Mouse (Mus musculus) frontal cortex, adult 2 months (tissue): ENCODE results near the gene Myt1l. TPM values are rescaled to one million over a fixed set of nuclear protein-coding genes. Genes with fewer than 3 reads are reported as not detected.

Source experiments
- DNase-seq, 2 experiments: peaks; one replicate each; pipeline ENCODE4 v3.0.0; 2022; ENCODE audit warnings: low spot score in 1 of 2; ENCODE audit errors: extremely low spot score in 1 of 2
- polyA plus RNA-seq: library from polyadenylated mRNA; depleted of rRNA; stranded (reverse); fragments of >200 nt; gene quantifications from 2 replicates; pipeline ENCODE4 v1.2.3, GENCODE M21; 2012

Myt1l gene
- polyA plus RNA-seq, 1 experiment = 82.4 TPM

GRCm38 (mm10) chr12:29795107-29795673 lies 267.0 kb downstream of the Myt1l start:
- no peak for DNase-seq

DNA sequence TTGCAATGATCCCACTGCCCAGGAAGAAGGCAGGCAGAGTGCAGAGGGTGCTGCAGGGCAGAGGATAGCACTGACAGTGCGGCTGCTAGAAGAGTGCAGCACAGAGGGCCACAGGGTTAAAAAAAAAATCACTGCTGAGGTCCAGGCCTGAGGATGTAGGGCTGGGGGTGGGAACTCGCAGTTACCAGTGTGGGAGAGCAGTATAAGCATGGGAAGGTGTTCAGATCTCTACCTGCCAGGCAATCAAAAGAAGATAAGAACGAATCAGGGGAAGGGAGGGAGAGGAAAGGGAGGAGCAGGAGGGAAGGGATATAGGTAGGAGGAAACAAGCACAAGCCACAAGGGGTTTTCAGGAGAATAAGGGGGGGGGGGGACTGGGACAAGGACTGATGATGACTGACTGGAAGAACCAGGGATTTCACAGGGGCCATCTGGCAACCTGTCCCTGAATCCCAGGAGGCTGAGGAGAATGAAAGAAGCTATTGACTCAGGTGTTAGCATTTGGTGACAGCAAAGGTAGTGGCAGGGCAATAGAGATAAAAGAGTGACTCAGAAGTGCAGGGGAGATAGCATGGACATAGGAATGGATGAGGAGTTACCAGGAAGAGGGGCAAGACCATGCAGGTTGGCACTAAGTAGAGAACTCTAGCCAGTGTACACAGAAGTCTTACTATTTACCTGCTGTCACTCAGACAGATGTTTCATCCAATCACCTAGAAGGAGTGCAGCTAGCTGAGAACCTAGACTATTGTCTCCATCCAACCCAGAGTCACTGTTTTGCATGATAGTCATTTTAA lies 270.6 kb downstream of the Myt1l start:
- no peak for DNase-seq

DNA sequence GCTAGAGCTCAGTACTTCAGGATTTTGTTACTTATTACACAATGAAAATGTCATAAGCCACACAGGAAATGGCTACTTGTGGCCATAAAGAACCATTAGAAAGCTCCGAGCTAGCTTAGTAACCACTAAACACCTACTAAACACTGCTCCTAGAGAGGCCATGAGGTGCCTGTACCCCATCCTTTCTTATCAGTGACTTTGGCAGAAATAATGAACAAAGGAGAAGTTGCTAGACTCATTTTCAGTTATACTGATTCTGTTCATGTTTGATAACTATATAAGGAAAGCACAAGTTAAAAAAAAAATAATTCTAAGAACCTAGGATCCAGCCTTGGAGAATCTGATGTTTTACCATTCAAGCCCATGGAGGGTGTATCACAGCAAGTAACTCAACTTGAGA lies 278.2 kb downstream of the Myt1l start:
- no peak for DNase-seq

DNA sequence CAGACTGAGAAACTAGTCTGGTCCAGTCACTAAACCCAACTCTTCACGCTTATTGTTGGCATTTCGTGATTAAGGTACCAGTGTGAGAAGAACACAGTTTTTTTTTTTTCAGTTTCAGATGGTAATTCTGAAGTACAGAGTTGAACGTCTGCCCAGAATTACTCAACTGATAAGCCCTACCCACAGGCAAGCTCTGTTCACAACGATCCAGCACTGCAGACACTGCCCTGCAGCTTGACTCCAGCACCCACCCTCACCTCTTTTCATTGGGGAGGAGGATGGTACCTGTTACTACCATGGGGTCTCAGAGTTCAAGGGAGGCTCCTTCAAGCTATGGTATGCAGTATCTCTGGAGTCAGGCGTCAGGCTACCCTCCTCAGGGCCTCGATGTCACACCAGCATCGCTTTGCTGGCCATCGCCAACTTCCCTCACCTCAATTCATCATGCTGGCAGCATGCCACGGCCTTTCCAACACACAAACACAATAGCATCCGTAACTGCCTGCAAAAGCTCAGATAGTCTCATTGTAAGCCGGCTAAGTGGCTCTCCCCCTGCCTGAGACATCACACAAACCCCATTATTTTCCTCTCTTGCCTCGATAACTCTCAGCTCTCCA lies 281.5 kb downstream of the Myt1l start:
- peak in 1 of 2 experiments; percentile 51 for DNase-seq

GRCm38 (mm10) chr12:29815466-29815865 lies 287.3 kb downstream of the Myt1l start:
- DNase-seq = no peak

- DNase-seq = no peak
Observed at GRCm38 (mm10) chr12:29816130-29816529, 287.9 kb downstream of the Myt1l start.

- no peak for DNase-seq
Observed at GRCm38 (mm10) chr12:29816761-29817160, 288.6 kb downstream of the Myt1l start.

DNA sequence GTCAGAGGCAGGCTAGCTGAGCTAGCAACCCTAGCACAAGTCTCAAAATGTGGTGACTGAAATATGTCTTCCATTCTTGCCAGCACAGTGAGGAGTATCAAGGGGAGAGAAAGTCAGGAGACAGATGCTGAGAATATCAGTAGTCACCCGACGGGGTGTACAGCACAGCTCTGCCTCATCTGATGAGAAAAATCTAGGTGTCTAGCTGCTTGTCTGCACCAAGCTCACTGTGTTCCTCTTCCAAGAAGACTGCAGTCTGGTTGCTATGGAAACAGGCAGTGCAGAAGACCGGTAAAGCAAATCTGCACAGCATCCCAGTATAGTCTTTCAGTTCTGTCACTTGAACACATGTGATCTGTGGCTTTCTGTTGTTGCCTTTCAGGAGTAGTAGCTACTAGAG lies 294.0 kb downstream of the Myt1l start:
- DNase-seq = peak; percentile 76 to 80

DNA sequence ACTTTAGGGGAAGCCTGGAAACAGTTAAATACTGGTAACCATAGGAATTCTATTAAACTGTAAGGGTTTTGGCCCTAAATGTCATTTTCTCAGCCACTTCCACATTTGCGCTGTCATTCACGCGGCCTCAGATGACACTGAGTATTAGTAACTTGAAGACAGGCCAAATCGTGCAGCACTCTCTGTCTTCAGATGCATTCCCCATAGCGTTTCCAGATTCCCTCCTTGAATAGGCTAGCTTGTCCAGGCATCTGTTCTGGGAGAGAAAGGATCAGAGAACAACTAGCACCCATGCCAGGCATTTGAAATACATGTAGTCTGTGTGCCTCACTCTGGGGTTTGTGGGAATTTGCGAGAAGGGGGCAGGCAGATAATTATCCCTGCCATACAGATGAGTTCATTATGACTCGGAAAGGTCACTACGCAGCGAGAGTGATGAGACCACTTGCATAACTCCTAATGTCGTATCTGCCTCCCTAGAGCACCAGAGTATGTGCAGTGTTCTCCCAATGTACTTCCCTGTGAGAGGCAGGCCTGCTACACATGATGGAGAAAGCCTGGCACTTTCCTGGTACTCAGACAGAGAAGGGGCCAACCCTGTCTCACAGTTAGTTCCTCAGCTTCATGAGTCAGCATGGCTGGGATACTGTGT lies 295.7 kb downstream of the Myt1l start:
- DNase-seq = no peak

- no peak for DNase-seq
Observed at GRCm38 (mm10) chr12:29830571-29830970, 302.4 kb downstream of the Myt1l start.

- no peak for DNase-seq
Observed at GRCm38 (mm10) chr12:29831356-29831755, 303.2 kb downstream of the Myt1l start.

- peak in 1 of 2 experiments; percentile 78 for DNase-seq
Observed at GRCm38 (mm10) chr12:29837301-29837791, 309.2 kb downstream of the Myt1l start.

GRCm38 (mm10) chr12:29838421-29838820 lies 310.2 kb downstream of the Myt1l start:
- peak in 1 of 2 experiments; percentile 50 for DNase-seq

DNA sequence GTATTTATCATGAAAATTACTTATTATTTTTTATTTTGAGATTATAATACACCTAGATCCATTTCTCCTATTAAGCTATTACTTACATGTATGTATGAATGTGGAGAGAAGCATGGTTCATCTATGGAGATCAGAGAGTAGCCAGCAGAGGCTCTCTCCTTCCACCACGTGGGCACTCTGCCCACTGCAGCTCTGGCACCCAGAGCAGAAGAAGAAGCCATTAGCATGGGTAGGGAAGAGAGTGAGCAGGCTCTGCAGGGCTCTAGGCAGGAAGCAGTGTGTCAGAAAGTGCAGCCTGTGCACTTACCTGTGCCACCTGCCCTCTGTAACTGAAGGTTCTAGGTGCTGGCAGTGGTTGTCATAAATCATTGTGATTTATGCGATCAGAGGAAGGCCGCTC lies 321.8 kb downstream of the Myt1l start:
- DNase-seq = no peak

DNA sequence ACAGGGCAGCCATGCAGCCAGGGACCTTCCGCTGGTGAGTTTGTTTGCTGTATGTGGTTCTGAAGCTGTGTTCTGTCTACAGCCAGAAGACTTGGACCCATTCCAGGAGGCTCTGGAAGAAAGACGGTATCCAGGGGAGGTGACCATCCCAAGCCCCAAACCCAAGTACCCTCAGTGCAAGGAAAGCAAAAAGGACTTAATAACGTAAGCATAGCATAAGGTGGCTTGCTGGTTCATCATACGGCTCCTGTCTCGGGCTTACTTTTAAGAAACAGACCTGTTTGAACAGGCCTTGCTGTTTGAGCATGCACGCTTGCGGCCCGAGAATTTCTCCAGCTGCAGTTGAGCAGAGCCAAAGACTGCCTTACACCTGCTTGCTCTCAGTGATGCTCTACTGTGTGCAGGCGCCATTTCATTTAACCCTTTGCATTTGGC lies 326.0 kb downstream of the Myt1l start:
- DNase-seq = peak in 1 of 2 experiments; percentile 45

DNA sequence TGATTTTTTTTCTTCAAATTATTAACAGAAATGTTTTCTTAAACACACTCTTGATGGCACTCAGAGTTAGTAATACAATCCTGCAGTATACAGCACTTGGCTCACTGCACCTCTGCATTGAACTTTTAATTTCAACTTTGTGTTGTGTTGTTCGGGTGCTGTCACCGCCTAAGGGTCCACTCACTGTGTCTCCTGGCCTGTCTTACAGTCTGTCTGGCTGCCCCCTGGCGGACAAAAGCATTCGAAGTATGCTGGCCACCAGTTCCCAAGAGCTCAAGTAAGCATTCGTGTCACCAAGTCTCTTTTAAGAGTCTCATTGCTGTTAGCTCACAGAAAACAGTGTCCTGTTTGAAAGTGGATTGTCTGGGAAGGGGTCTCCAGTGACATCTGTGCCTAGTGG lies 326.8 kb downstream of the Myt1l start:
- peak in 1 of 2 experiments; percentile 77 for DNase-seq

DNA sequence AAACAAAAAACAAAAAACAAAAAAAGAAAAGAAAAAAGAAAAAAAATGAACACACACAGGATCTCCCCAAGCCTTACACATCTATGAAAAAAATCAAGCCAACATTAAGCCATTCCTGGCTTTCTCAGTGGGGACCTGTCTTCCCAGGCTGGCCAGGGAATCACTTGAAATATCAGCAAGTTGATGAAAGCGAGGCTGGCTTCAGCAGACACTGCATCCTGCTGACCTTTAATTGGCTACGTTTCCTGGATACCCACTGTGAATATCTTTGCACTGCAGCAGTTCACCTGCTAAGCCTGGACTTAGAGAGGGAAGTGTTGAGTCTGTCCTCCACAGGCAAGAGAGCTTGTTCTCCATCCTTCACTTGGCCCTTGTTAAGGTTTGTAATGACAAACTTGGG lies 332.8 kb downstream of the Myt1l start:
- no peak for DNase-seq

- DNase-seq = no peak
Observed at GRCm38 (mm10) chr12:29868295-29868694, 340.1 kb downstream of the Myt1l start.

GRCm38 (mm10) chr12:29868781-29869180 lies 340.6 kb downstream of the Myt1l start:
- DNase-seq = no peak

DNA sequence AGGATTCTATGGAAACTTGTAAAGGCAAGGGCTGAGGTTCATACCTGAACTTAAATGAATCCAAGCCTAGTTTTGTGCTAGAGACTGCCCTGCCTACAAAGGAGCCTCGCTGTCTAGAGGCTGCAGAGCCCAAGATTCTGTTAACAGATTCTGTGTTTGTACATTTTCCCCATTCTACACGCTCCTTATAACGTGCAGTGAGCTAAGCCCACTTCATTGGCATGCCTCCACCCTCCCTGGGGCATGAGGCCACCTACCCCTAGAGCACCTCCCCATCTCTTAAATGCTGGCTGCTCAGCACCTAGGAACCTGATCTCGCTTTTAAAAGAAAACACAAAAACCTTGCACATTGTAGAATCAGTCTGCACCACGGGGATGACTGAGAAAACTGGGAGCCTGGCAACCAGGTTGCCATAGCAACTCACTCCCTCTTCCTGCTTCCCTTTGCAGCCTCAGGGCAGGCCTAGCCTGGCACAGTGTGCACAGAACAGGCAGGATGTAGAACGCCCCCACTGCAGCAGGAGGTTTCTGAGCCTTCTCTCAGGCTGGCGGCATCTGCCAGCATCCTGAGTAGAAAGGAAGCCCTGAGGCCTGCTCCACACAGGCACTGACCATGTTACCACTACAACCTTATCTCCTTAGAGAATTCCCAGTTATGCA lies 344.1 kb downstream of the Myt1l start:
- DNase-seq = peak; percentile 96 to 97
